Mouse (Mus musculus): ENCODE measurements around the gene Tm2d3.

Tm2d3 gene

DNA sequence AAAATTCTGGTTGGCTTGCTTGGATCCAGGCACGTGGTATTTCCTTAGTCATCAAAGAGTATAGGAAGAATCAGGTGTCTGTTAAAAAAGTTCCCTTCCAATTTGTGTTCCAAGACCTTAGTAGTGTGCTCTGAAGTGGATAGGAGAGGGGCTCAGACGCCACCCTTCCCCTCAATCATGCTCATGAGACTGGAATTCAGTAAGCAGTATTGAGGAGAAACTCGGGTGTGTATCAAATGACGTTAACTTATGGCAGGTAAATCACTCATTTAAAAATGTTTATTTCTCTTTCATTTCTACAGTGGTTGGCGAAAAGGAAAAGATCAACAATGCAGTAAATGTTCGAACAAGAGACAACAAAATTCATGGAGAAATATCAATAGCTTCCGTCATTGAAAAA is at the start of gene Tm2d3:
TSS of gene Tm2d3 (plus strand) at position 301 of the 400 bp plus-strand sequence.
- no peak for DNase-seq (ENCODE audit: low read depth, low spot score)

DNA sequence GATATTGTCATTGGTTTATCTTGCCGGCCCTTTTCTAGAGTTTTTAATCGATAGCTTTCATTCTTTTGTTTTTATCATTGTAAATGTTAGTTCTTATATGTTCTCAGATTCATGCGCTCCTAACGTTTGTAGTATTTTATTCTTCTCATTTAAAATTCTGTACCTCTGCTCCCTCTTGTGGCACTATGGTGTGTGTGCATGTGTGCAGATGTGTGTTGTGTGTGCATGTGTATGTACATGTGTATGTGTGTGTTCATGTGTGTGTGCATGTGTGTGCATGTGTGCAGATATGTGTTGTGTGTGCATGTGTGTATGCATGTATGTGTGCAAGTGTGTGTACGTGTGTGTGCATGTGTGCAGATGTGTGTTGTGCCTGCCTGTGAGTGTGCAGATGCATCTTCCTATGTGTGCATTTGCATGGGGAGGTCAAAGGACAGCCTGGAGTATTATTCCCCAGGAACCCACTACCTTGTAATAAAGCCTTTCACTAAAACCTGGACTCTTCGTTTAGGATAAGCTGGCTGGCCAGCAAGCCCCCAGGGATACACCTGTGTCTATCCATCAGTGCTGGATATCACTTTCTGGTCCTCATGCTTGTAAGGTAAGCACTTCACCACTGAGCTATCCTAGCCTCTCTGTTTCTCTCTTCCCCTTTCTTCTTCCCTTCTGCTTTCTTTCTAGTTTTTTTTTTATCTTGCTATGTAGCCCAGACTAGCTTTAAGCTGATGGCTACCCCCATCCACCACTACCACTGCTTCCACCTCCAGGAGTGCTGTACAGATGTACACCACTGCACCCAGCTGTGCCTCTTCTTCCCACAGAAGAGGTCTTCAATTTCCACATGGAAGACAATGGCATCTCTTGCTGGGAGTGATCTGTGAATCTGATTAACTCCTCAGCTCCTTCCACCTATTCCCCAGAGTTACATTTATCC is 48.3 kb upstream of the Tm2d3 start:
- peak; percentile 61 for DNase-seq (ENCODE audit: low read depth, low spot score)

DNA sequence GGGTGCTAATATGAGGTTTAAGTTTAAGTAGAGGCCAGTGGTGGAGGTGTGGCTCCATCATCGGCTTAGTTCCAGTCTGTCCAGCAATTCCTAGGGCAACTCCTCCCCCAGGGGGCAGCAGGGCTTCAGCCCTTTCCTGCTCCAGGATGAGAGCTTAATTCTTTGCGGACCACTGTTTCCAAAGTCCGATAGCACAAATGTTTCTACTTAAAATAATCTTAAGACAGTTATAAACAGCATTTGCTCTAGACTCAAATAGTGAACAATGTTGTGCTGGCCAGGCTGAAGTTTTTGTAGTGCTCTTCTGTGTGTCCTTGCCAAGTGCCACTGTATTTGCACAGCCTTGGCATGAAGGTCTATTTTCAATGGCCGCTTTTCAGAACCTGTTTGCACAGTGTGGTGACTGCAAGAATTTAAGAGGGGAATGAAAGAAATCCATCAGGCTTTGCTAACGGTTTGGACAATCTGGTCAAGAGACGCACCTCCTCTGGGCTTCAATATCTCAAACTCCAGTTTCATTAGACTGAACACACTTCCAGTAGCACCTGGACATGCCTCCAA is 47.0 kb upstream of the Tm2d3 start:
- no peak for DNase-seq (ENCODE audit: low read depth, low spot score)

DNA sequence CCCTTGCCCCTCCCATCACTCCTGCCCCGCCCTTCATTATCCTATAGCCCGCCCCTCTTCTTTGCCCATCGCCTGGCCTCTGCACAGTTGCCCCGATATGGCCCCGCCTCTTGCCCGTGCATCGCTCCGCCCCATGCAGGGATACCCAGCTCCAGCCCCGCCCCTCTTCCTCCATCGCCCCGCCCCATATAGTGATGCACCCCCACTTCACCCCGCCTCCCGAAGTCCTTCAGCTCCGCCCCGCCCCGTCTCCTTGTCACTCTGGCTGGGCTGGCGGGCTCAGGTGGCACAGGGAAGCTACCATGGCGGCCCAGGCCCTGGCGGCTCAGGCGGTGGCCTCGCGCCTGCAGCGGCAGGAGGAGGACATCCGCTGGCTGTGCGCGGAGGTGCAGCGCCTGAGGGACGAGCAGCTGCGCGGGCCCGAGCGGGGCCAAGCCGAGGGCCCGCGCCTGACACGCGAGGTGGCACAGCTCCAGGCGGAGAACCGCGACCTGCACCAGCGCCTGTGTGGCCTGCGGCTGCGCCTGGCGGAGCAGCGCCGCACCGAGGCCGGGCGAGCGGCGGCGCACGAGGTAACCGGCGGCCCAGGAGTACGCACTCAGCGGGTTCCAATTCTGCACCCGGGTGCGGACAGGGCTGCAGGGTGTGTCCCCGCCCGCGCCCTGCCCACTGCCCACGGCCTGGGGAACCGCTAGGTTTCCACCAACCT is 46.2 kb upstream of the Tm2d3 start, which contains the start of gene Tarsl2:
TSS of gene Tarsl2 (plus strand) at position 256 of the 709 bp plus-strand sequence.
- peak; percentile 98 for DNase-seq (ENCODE audit: low read depth, low spot score)

DNA sequence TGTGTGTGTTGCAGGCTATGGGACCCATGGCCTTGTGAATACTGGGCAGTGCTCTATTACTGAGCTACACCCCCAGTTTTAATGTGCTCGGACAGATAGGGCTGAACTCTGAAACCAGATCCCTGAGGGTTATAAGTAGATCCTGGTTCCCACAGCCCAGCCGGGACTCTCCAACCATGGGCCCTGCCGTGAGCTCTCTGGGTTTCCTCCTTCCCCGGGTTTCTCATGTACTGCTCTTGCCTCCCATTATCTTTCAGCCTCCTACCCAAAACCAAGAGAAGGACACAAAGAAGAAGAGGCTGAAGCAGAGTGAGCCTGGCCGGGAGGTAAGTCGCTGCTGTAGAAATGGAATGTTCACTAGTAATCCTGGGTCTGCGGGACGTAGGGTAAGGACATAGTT is 45.0 kb upstream of the Tm2d3 start:
- no peak for DNase-seq (ENCODE audit: low read depth, low spot score)

DNA sequence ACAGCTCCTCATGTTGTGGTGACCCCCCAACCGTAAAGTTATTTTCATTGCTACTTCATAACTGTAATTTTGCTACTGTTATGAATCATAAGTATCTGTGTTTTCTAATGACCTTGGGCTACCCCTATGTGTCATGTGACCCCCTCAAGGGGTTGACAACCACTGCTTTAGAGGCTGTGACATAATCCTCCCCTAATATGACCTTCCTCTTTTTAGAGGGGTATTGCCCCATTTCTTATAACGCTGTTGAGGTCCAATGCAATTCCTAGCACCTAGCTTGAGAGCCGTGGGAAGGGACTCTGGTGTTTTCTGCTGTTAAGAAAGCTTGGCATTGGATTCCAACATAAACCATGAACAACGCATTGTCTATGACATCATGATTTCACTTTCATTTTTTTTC is 40.3 kb upstream of the Tm2d3 start:
- DNase-seq (ENCODE audit: low read depth, low spot score) = no peak

DNA sequence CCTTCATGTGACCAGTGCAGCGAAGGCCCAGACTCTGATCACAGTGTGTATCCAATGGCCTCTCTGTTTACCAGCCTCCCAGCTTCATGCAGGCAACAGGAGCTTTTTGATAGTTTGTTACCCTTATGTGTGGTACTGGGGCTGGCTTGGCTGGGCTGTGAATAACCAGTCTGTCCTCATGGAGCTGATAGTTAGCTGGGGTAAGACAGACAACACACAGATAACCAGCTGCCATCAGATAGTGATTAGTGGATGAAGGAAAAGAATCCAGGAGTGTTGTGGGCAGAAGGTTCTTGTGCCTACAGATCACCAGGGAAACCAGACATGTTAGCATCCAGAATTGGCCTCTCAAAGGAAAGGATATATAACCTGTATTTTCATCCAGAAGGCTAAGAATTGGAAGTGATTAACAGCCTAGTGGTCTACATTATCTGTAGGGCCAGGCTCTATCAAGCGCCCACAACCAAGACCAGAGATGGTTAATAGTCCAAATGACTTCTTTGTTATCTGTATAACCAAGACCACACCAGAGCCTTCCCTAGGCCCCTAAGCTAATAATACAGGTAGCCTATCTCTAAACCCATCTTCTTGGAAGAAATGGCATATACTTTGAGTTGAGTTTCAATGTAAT is 33.4 kb upstream of the Tm2d3 start:
- DNase-seq (ENCODE audit: low read depth, low spot score) = no peak

DNA sequence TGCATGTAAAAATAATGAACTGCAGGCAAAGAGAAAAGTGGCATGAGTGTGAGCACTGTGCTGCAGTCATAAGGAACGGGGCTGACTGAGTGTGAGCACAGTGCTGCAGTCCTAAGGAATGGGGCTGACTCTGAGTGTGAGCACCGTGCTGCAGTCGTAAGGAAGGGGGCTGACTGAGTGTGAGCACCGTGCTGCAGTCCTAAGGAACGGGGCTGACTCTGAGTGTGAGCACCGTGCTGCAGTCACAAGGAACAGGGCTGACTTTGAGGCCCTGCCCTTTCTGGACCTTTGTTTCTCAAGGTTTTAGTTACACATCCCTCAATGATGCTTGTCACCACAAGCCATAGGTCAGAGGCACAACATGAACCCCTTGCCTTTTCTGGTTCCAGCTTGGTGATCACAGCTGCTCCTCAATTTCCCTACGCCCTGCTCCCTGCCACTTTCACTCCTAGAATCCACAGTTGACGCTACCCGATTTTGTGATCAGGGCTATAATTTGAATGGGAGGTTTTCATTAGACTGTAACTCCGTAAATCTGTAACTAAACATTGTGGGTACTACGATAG is 27.7 kb upstream of the Tm2d3 start:
- DNase-seq (ENCODE audit: low read depth, low spot score) = no peak

DNA sequence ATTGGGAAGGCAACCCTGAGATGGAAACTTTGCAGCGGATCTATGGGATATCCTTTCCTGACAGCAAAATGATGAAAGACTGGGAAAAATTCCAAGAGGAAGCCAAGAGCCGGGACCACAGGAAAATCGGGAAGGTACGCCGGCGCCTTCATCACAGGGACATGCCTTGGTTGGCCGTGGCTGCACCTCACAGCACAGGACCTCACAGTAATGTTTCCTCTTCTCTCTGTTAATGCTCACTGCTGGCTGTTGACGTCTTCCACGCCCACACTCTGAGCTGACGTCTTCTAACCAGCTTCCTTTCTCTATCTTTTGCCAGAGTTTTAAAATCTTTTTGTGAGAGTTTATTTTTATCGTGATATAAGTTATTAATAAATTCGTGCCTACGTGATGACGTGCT is 27.1 kb upstream of the Tm2d3 start:
- DNase-seq (ENCODE audit: low read depth, low spot score) = peak; percentile 56

DNA sequence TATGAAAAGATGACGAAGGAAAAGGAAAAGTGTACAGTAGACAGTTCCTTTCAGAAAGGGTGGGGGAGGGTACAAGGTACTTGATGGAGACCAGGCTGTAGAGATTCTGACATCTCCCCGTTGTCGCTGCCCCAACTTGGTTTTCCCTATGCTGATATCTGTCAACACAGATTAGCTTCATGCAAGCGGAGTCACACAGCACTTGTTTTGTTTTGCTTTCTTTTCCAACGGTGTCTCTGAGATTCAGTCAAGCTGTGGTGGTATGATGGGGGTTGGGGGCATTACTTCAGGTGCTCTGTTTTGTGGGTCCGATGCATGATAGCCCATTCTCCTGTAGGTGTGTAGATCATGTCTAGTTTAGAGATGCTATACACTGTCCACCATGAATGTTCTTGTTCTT is 23.5 kb upstream of the Tm2d3 start:
- no peak for DNase-seq (ENCODE audit: low read depth, low spot score)

DNA sequence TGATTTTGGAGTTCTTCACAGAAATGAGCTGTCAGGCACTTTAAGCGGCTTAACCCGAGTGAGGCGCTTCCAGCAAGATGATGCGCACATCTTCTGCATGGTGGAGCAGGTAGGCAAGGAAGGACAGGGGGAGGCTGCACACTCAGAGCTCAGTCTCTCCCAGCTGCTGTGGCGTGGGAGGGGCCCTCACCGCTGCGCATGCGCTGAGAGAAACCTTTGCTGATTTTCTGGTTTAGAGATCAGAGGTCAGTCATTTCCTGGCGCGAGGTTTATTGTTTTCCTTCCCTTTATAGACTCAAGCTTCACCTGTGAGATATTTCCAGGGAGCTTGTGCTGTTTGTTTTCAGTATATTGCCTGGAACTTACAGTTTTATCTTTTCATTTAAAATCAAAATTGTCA is 12.9 kb upstream of the Tm2d3 start:
- peak; percentile 43 for DNase-seq (ENCODE audit: low read depth, low spot score)

DNA sequence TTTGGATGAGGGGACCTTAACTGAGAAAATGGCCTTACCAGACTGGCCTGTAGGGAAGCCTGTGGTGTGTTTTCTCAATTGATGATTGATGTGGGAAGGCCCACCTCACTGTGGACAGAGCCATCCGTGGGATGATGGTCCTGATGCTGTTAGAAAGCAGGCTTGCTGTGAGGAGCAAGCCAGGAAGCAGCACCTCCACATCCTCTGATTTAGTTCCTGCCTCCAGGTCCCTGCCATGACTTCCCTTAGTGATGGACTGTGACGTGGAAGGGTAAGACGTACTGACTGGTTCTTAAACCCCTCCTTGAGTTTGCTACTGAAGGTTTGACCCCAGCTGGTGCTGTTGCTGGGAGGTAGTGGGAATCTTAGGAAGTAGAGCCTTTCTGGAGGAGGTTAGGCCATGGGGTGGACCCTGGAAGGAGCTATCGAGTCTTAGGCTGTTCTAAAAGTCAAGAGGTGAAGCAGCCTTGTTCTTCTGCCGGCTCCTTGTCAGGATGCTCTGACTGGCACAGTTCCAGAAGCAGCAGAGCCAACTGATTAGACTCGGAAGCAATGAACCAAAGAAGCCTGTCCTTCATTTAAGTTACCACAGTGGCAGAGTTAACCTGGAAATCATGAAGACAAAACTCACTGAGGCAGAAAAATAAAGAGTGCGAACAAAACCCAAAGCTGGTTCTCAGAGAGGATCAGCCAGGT is 11.9 kb upstream of the Tm2d3 start:
- no peak for DNase-seq (ENCODE audit: low read depth, low spot score)

DNA sequence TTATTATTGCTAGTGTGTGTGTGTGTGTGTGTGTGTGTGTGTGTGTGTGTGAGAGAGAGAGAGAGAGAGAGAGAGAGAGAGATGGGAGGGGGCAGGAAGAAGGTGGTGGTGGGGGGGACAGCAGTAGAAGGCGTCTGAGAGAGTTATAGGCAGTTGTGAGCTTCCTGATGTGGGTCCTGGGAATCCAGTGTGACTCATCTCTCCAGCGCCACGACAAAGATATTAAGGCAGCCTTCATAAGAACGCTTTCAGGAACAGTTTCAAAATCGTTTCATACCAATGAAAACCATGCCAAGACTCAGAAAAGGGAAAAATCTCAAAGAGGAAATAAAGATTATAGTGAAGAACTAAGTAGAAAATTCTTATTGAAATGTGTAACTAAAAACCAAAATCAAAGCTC is 9.8 kb upstream of the Tm2d3 start:
- peak; percentile 69 for DNase-seq (ENCODE audit: low read depth, low spot score)

DNA sequence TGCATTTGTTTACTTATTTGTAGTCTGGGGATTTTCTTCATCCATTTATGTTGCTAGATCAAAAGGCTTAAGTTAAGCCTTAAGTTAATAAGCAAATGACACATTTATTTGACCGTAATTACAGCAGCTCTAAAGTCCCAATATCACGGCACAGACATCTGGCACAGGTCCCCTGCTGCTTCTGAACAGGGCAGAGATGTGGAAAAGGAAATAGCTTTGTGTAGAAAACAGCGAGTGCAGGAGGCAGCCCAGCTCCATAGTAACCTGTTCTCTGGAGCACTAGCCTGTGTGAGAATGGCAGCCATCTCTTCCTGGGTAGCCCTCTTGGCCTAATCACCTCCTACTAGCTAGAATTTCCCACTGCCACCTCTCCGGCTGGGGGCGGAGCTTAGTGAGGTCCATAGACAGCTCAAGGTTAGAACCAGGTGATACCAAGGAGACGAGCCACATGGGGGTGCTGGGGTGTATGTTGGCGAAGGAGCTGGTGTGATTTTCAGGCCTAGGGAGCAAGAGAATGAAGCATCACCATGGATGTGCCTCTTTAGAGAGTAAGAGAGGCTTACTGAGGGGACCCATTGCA is 6.6 kb upstream of the Tm2d3 start:
- no peak for DNase-seq (ENCODE audit: low read depth, low spot score)

DNA sequence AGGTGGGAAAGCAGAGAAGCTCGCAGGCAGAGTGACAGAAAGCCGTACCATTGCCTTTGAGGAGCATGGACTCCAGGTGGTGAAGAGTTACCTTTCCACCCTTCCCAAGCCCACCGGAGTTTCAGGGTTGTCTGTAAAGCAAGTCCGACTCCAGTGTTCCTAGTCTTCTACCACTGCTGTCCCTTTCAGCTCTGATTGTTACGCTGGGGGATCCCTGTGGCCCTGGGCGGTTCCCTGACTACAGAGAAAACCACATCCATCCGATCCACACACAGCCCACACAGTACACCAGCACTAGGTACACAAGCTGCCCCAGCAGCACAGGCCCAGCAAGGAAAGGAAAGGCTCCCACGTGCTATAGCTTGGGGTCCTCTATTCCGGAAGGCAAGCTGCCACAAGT is 4.3 kb upstream of the Tm2d3 start:
- DNase-seq (ENCODE audit: low read depth, low spot score) = no peak

DNA sequence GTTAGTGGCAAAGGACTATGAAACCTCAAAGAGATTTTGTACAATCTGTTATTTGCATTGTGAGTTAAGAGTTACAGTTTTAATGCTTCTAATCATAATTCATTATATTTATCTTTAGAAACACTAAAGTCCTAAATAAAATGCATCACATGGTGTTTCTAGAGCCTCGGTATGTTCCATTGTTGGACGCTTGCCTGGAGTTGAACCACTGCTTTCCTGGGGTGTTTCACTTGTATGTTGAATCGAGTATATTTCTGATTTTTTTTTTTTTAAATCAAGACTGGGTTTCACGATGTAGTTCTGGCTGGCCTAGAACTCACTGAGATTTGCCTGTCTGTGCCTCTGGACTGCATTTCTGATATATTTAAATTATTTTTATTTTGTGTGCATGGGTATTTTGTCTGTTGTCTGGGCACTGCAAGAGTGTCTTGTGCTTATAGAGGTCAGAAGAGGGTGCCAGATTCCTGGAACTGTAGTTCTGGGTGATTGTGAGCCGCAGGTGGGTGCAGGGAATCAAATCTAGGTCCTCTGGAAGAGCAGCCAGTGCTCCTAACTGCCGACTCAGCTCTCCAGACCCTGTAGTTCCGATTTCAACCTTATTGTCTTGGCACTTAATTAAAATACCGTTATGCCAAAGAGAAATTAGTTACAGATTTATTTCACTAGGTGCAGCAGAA is 1.1 kb downstream of the Tm2d3 start:
- no peak for DNase-seq (ENCODE audit: low read depth, low spot score)

DNA sequence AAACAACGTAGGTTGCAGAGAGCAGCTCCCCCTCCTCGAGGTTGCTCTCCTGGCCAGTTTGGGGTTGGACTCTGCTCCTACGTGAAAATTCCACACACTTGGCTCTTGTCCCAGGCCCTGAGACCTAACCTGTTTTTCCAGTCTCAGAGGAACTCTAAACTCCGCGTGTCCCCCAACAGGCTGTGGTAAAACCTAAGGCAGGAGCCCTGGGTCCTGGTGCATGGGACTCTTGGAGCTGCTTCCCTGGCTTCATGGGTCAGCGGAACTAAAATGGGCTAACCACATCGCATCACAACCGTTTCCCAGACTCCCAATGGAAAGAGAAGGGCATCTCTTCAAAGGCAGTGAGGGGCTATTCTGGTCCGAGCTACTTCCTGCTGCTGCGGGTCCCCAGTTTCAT is 1.9 kb downstream of the Tm2d3 start:
- DNase-seq (ENCODE audit: low read depth, low spot score) = no peak

DNA sequence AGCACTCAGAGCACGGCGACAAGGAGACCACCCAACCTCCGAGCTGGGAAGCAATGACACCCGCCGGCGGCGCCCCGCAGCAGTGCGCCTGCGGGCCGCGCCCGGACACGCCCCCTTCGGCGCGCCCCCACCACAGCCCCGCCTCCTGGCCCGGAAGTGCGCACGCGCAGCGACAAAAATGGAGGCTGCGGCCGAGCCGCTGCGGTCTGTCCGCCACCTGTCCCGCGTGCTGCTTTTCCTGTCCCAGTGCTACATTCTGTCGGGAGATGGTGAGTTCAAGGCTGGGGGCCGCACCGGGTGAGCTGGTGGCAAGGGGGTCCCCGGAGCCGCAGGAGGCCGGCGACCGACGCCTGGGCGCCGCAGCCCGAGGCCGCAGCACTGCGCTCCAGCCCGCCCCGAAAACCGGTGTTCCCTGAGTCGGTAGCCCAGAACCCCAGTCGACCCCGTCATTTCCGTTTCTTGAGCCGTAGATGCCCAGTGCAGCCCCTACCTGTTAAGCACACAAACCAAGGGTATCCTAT is 2.4 kb downstream of the Tm2d3 start:
- peak; percentile 90 for DNase-seq (ENCODE audit: low read depth, low spot score)

DNA sequence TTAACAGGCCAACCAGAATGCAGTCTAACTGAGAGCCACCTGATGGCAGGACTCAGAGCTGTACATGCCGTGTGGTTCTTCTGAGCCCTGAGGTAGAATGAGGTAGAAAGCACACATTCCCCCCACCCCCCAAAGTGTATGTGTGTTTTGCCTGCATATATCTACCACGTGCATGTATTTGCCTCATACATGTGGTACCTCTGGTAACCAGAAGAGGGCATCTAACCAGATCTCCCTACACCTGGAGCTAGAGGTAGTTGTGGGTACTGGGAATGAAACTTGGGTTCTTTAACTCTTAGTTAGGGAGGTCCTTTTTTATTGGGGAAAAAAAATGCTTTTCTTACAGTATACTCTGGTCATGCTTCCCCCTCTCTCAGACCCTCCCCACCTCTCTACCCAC is 5.5 kb downstream of the Tm2d3 start:
- peak; percentile 41 for DNase-seq (ENCODE audit: low read depth, low spot score)

DNA sequence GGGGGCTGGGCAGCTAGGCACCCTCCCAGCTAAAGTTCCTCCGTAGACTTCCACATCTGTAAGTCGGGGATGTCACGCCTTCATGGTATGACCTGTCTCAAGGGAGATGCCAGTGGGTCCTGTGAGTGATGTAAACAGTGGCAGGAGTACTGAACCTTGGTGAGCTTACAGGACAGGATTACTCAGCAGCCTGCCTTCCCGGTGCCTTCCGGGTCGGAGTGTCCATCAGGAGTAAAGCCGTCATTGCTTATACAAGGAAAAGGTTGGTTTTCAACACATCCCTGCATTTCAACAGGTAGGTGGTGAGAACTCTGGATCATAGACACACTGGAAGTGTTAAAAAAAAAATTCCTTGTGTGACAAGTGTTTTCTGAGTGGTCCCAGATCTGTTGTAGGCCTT is 11.1 kb downstream of the Tm2d3 start:
- DNase-seq (ENCODE audit: low read depth, low spot score) = no peak
